Mouse (Mus musculus): Measurements from ENCODE around the gene Tbc1d13. TPM values are rescaled to one million over a fixed set of nuclear protein-coding genes. Genes with fewer than 3 reads are reported as not detected.

Gene Tbc1d13
- polyA plus RNA-seq, 1 experiment from 2014 or later = 9.9 TPM

DNA sequence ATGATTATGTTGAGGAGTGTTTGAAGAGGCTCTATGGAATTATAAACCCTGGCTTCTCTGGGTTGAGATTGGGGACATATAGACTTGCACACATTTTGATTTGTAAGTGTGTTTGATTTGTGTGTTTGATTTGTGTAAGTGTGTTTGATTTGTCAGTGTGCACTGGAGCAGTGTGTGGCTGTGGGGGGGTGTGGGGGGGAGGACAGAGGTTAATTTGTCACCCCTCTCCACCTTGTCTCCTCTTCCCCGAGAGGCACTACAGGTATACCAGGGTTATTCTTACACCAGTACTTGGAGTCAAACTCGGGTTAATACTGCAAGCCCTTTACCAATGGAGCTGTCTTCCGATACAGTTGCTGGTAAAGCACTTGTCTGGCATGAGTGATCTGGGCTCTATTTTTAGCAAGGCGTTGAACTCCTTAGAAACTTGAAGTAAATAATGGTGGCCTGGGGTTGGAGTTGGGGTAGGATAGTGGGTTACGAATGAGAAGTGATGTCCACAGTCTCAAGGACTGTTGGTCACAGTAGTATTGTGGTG is 66.9 kb downstream of the Tbc1d13 start:
- 0 out of 4 replicates have a peak overlapping the region, but pooled peaks of 1 of the 2 experiments have one; percentile 37 for H3K27ac ChIP-seq (replicated peaks in 1 of 2; ENCODE audit: control insufficient read depth in 1 of 2, insufficient read depth in 1 of 2, low read depth in 2 of 2, low read length in 2 of 2)
- WGBS = 29% methylated on average over 5 of the region's 5 CpGs

More for the DNA sequence above, 66.9 kb downstream of the Tbc1d13 start:
- Histone ChIP-seq H3K4me3 (ENCODE audit: control insufficient read depth in 1 of 2, insufficient read depth in 1 of 2, low read depth in 1 of 2, low read length in 2 of 2) (no peak overlapping the region), H3K9ac (ENCODE audit: low read length) (no peak overlapping the region), H3K4me2 (ENCODE audit: low read length) (peak overlapping the region; percentile 11; the same call in 1 of the 2 replicates), H3K36me3 (ENCODE audit: control insufficient read depth, insufficient read depth, low read length) (no peaks in the 10 kb centered on the region), H3K4me1 (ENCODE audit: control insufficient read depth in 2 of 2, insufficient read depth in 2 of 2, low read length in 2 of 2) (peaks cover 2 to 19% of the 10 kb centered on the region in 2 experiments; a peak in 3 of 4 replicates), H3K27me3 (ENCODE audit: control insufficient read depth, insufficient read depth, low read length) (no peaks in the 10 kb centered on the region), H3K9me3 (ENCODE audit: control insufficient read depth, low read length) (no peaks in the 10 kb centered on the region)
- no peak for ATAC-seq (ENCODE audit: insufficient number of reproducible peaks, insufficient read depth, low FRiP score, low read depth)

Other genes with a start within 250 kb of the Tbc1d13 start
- 46.8 and 47.2 TPM in 2 replicates for gene Odf2, start 244.5 kb upstream of the Tbc1d13 start, polyA plus RNA-seq (2014; fragmentation: Nextera tagmentation; extraction: Ambion mirVana)
- 36.1 and 38.1 TPM in 2 replicates for gene Gle1, start 198.3 kb upstream of the Tbc1d13 start, polyA plus RNA-seq (2014; fragmentation: Nextera tagmentation; extraction: Ambion mirVana)
- 156 and 161 TPM in 2 replicates for gene Sptan1, start 168.2 kb upstream of the Tbc1d13 start, polyA plus RNA-seq (2014; fragmentation: Nextera tagmentation; extraction: Ambion mirVana)
- gene Wdr34, start 84.9 kb upstream of the Tbc1d13 start, polyA plus RNA-seq (2014; fragmentation: Nextera tagmentation; extraction: Ambion mirVana) = 18.9 and 21.8 TPM in 2 replicates
- 218 and 223 TPM in 2 replicates for gene Set, start 76.4 kb upstream of the Tbc1d13 start, polyA plus RNA-seq (2014; fragmentation: Nextera tagmentation; extraction: Ambion mirVana)
- gene Pkn3, start 56.1 kb upstream of the Tbc1d13 start, polyA plus RNA-seq (2014; fragmentation: Nextera tagmentation; extraction: Ambion mirVana) = 10.0 and 10.3 TPM in 2 replicates
- gene Zdhhc12, start 40.1 kb upstream of the Tbc1d13 start, polyA plus RNA-seq (2014; fragmentation: Nextera tagmentation; extraction: Ambion mirVana) = 28.2 and 38.5 TPM in 2 replicates
- 7.8 and 8.9 TPM in 2 replicates for gene Zer1, start 9.2 kb upstream of the Tbc1d13 start, polyA plus RNA-seq (2014; fragmentation: Nextera tagmentation; extraction: Ambion mirVana)
- gene Endog, start 37.7 kb downstream of the Tbc1d13 start, polyA plus RNA-seq (2014; fragmentation: Nextera tagmentation; extraction: Ambion mirVana) = 40.3 and 43.2 TPM in 2 replicates
- gene Spout1, start 44.7 kb downstream of the Tbc1d13 start, polyA plus RNA-seq (2014; fragmentation: Nextera tagmentation; extraction: Ambion mirVana) = 24.7 and 28.0 TPM in 2 replicates
- gene Kyat1, start 72.1 kb downstream of the Tbc1d13 start, polyA plus RNA-seq (2014; fragmentation: Nextera tagmentation; extraction: Ambion mirVana) = 22.0 and 26.0 TPM in 2 replicates
- gene Lrrc8a, start 104.0 kb downstream of the Tbc1d13 start, polyA plus RNA-seq (2014; fragmentation: Nextera tagmentation; extraction: Ambion mirVana) = 47.4 and 52.7 TPM in 2 replicates
- 0.13 and 0.55 TPM in 2 replicates for gene Gm28035, start 106.8 kb downstream of the Tbc1d13 start, polyA plus RNA-seq (2014; fragmentation: Nextera tagmentation; extraction: Ambion mirVana)
- 10.8 TPM in 2 replicates for gene Phyhd1, start 132.5 kb downstream of the Tbc1d13 start, polyA plus RNA-seq (2014; fragmentation: Nextera tagmentation; extraction: Ambion mirVana)
- not detected in 2 replicates for gene Gm28038, start 147.3 kb downstream of the Tbc1d13 start, polyA plus RNA-seq (2014; fragmentation: Nextera tagmentation; extraction: Ambion mirVana)
- 33.0 and 33.4 TPM in 2 replicates for gene Dolk, start 152.6 kb downstream of the Tbc1d13 start, polyA plus RNA-seq (2014; fragmentation: Nextera tagmentation; extraction: Ambion mirVana)
- gene Nup188, start 152.7 kb downstream of the Tbc1d13 start, polyA plus RNA-seq (2014; fragmentation: Nextera tagmentation; extraction: Ambion mirVana) = 23.9 and 26.2 TPM in 2 replicates
- gene Sh3glb2, start 225.6 kb downstream of the Tbc1d13 start, polyA plus RNA-seq (2014; fragmentation: Nextera tagmentation; extraction: Ambion mirVana) = 94.6 and 97.3 TPM in 2 replicates
- gene Miga2, start 230.5 kb downstream of the Tbc1d13 start, polyA plus RNA-seq (2014; fragmentation: Nextera tagmentation; extraction: Ambion mirVana) = 28.3 and 31.6 TPM in 2 replicates